Mouse (Mus musculus) midbrain, embryonic 12.5 days (tissue): ENCODE results near the gene Mapkap1. TPM values are rescaled to one million over a fixed set of nuclear protein-coding genes. Genes with fewer than 3 reads are reported as not detected.
A peak's percentile ranks its signal among the peaks of the same experiment; 100 is the strongest.
"Not testable (repeated sequence)": the region's sequence is repeated elsewhere in the genome, so short reads cannot be mapped to it uniquely, and the experiment has no call there.

ENCODE experiments used
- ATAC-seq: fragments of 200-750 bp; cut with Nextera tagmentation; 2 replicates; pipeline ENCODE4 v1.8.0; 2017; ENCODE audit warnings: low read depth, moderate TSS enrichment, moderate library complexity; ENCODE audit not compliant: low FRiP score
- H3K27ac ChIP-seq: fragments of 300-500 bp; sonication (generic); replicated peaks from 2 replicates; pipeline ENCODE4 v1.5.1; 2016; ENCODE audit warnings: mild to moderate bottlenecking
- H3K27me3 ChIP-seq: fragments of 300-500 bp; sonication (generic); 2 replicates; pipeline ENCODE4 v1.6.1; 2016; ENCODE audit warnings: mild to moderate bottlenecking
- H3K36me3 ChIP-seq: fragments of 300-500 bp; sonication (generic); 2 replicates; pipeline ENCODE4 v1.6.1; 2016
- H3K4me1 ChIP-seq: fragments of 300-500 bp; sonication (generic); 2 replicates; pipeline ENCODE4 v1.6.1; 2016
- H3K4me2 ChIP-seq: fragments of 300-500 bp; sonication (generic); replicated peaks from 2 replicates; pipeline ENCODE4 v1.6.1; 2016; ENCODE audit warnings: mild to moderate bottlenecking, moderate library complexity
- H3K4me3 ChIP-seq: fragments of 300-500 bp; sonication (generic); 2 replicates; pipeline ENCODE4 v1.5.1; 2016; ENCODE audit warnings: mild to moderate bottlenecking
- H3K9ac ChIP-seq: fragments of 300-500 bp; sonication (generic); replicated peaks from 2 replicates; pipeline ENCODE4 v1.6.1; 2016; ENCODE audit warnings: mild to moderate bottlenecking, moderate library complexity
- H3K9me3 ChIP-seq: fragments of 300-500 bp; sonication (generic); 2 replicates; pipeline ENCODE4 v1.6.1; 2016; ENCODE audit warnings: mild to moderate bottlenecking
- WGBS: fragments of 180-500 bp; shearing (Covaris S2); methylation state at CpG from one replicate; pipeline ENCODE4 v1.1.7; 2016; 5-methylcytosine and 5-hydroxymethylcytosine counted together
- polyA plus RNA-seq: library from polyadenylated mRNA; unstranded; fragments of >200 nt; fragmentation: Nextera tagmentation; extraction: Ambion mirVana; gene quantifications from 2 replicates; pipeline ENCODE4 v1.2.1, GENCODE M21; 2016

Gene Mapkap1
- polyA plus RNA-seq, 1 experiment from 2014 or later, result 112 TPM

GRCm38 (mm10) chr2:34378930-34379329, 27.6 kb upstream of the Mapkap1 start:
- 86% methylated on average over 2 of the region's 2 CpGs for WGBS
- Histone ChIP-seq H3K4me2 (no peak overlapping the region), H3K4me1 (peaks cover under 1% of the 10 kb centered on the region; the same call in 1 of the 2 replicates), H3K4me3 (no peak overlapping the region), H3K27ac (no peak overlapping the region), H3K9me3 (no peaks in the 10 kb centered on the region), H3K9ac (no peak overlapping the region), H3K27me3 (0 out of 2 replicates have a peak, but pooled peaks cover under 1% of the 10 kb centered on the region), H3K36me3 (no peaks in the 10 kb centered on the region)
- no peak for ATAC-seq

GRCm38 (mm10) chr2:34399535-34399934, 7.0 kb upstream of the Mapkap1 start:
- WGBS, result 58% methylated on average over 4 of the region's 4 CpGs
- Histone ChIP-seq H3K9ac (no peak overlapping the region), H3K27me3 (no peaks in the 10 kb centered on the region), H3K4me3 (no peak overlapping the region), H3K27ac (no peak overlapping the region), H3K4me1 (no peaks in the 10 kb centered on the region), H3K9me3 (no peaks in the 10 kb centered on the region), H3K36me3 (no peaks in the 10 kb centered on the region), H3K4me2 (no peak overlapping the region)
- no peak for ATAC-seq

GRCm38 (mm10) chr2:34407596-34407995, 1.0 kb downstream of the Mapkap1 start:
- H3K4me2 ChIP-seq, result peak overlapping the region; percentile 92
- H3K27ac ChIP-seq, result no peak overlapping the region
- 36% methylated on average over 7 of the region's 7 CpGs for WGBS
- peak overlapping the region; percentile 86 for H3K9ac ChIP-seq
- ATAC-seq, result no peak
- no peaks in the 10 kb centered on the region for H3K27me3 ChIP-seq
- no peaks in the 10 kb centered on the region for H3K9me3 ChIP-seq
- H3K36me3 ChIP-seq, result no peaks in the 10 kb centered on the region
- H3K4me3 ChIP-seq, result peak overlapping the region; percentile 95
- peaks cover 22% of the 10 kb centered on the region for H3K4me1 ChIP-seq

GRCm38 (mm10) chr2:34408341-34408740, 1.8 kb downstream of the Mapkap1 start:
- Histone ChIP-seq H3K27ac (no peak overlapping the region), H3K4me2 (no peak overlapping the region), H3K9me3 (no peaks in the 10 kb centered on the region), H3K4me3 (no peak overlapping the region), H3K27me3 (no peaks in the 10 kb centered on the region), H3K4me1 (peaks cover 22% of the 10 kb centered on the region), H3K9ac (0 out of 2 replicates have a peak overlapping the region, but pooled peaks have one; percentile 31), H3K36me3 (no peaks in the 10 kb centered on the region)
- WGBS, result 94% methylated on average over 10 of the region's 10 CpGs
- no peak for ATAC-seq

GRCm38 (mm10) chr2:34409741-34410340, 3.3 kb downstream of the Mapkap1 start:
- Histone ChIP-seq H3K4me2 (no peak overlapping the region), H3K9ac (no peak overlapping the region), H3K4me3 (no peak overlapping the region), H3K9me3 (no peaks in the 10 kb centered on the region), H3K4me1 (peaks cover 22% of the 10 kb centered on the region), H3K27ac (no peak overlapping the region), H3K27me3 (no peaks in the 10 kb centered on the region), H3K36me3 (no peaks in the 10 kb centered on the region)
- ATAC-seq, result no peak
- WGBS, result 86% methylated on average over 5 of the region's 5 CpGs

GRCm38 (mm10) chr2:34420256-34420655, 13.7 kb downstream of the Mapkap1 start:
- 71% methylated on average over 1 of the region's 1 CpGs for WGBS
- Histone ChIP-seq H3K4me2 (no peak overlapping the region), H3K4me3 (no peak overlapping the region), H3K9ac (no peak overlapping the region), H3K4me1 (peaks cover 3% of the 10 kb centered on the region; the same call in 1 of the 2 replicates), H3K36me3 (0 out of 2 replicates have a peak, but pooled peaks cover 12% of the 10 kb centered on the region), H3K27me3 (no peaks in the 10 kb centered on the region), H3K9me3 (no peaks in the 10 kb centered on the region), H3K27ac (no peak overlapping the region)
- no peak for ATAC-seq

GRCm38 (mm10) chr2:34424186-34424585, 17.6 kb downstream of the Mapkap1 start:
- WGBS, result 97% methylated on average over 3 of the region's 3 CpGs
- Histone ChIP-seq H3K4me2 (no peak overlapping the region), H3K9me3 (no peaks in the 10 kb centered on the region), H3K4me3 (no peak overlapping the region), H3K27ac (no peak overlapping the region), H3K9ac (no peak overlapping the region), H3K27me3 (no peaks in the 10 kb centered on the region), H3K36me3 (0 out of 2 replicates have a peak, but pooled peaks cover 12% of the 10 kb centered on the region), H3K4me1 (peaks cover 3% of the 10 kb centered on the region; the same call in 1 of the 2 replicates)
- no peak for ATAC-seq

- 89% methylated on average over 4 of the region's 4 CpGs for WGBS
- Histone ChIP-seq H3K36me3 (0 out of 2 replicates have a peak, but pooled peaks cover 9% of the 10 kb centered on the region), H3K9ac (no peak overlapping the region), H3K4me1 (peaks cover 3% of the 10 kb centered on the region; the same call in 1 of the 2 replicates), H3K4me3 (no peak overlapping the region), H3K4me2 (no peak overlapping the region), H3K27ac (no peak overlapping the region), H3K9me3 (no peaks in the 10 kb centered on the region), H3K27me3 (no peaks in the 10 kb centered on the region)
- no peak for ATAC-seq
Observed at GRCm38 (mm10) chr2:34425573-34426223, 19.1 kb downstream of the Mapkap1 start.

GRCm38 (mm10) chr2:34430663-34431062, 24.1 kb downstream of the Mapkap1 start:
- Histone ChIP-seq H3K4me1 (no peaks in the 10 kb centered on the region), H3K9ac (no peak overlapping the region), H3K9me3 (no peaks in the 10 kb centered on the region), H3K36me3 (peaks cover 14% of the 10 kb centered on the region; the same call in 1 of the 2 replicates), H3K27ac (no peak overlapping the region), H3K27me3 (no peaks in the 10 kb centered on the region), H3K4me3 (no peak overlapping the region), H3K4me2 (no peak overlapping the region)
- no peak for ATAC-seq
- WGBS, result 97% methylated on average over 8 of the region's 8 CpGs

GRCm38 (mm10) chr2:34431701-34432372, 25.3 kb downstream of the Mapkap1 start:
- Histone ChIP-seq H3K4me2 (no peak overlapping the region), H3K9ac (no peak overlapping the region), H3K36me3 (peaks cover 14% of the 10 kb centered on the region; the same call in 1 of the 2 replicates), H3K4me3 (no peak overlapping the region), H3K9me3 (no peaks in the 10 kb centered on the region), H3K4me1 (no peaks in the 10 kb centered on the region), H3K27me3 (no peaks in the 10 kb centered on the region), H3K27ac (no peak overlapping the region)
- WGBS, result 94% methylated on average over 12 of the region's 12 CpGs
- no peak for ATAC-seq

- H3K4me3 ChIP-seq, H3K27me3 ChIP-seq, H3K9ac ChIP-seq, ATAC-seq, H3K27ac ChIP-seq, H3K9me3 ChIP-seq, H3K4me2 ChIP-seq, H3K4me1 ChIP-seq: not testable (repeated sequence)
- peaks cover 14% of the 10 kb centered on the region; the same call in 1 of the 2 replicates for H3K36me3 ChIP-seq
- 100% methylated on average over 1 of the region's 2 CpGs for WGBS
Observed at GRCm38 (mm10) chr2:34432887-34433286, 26.3 kb downstream of the Mapkap1 start.

GRCm38 (mm10) chr2:34436321-34436720, 29.8 kb downstream of the Mapkap1 start:
- no peaks in the 10 kb centered on the region for H3K4me1 ChIP-seq
- H3K36me3 ChIP-seq, result peaks cover 14% of the 10 kb centered on the region; the same call in 1 of the 2 replicates
- H3K27me3 ChIP-seq, result no peaks in the 10 kb centered on the region
- no peak overlapping the region for H3K9ac ChIP-seq
- no peak for ATAC-seq
- 93% methylated on average over 3 of the region's 3 CpGs for WGBS
- H3K9me3 ChIP-seq, result no peaks in the 10 kb centered on the region
- no peak overlapping the region for H3K4me2 ChIP-seq
- H3K4me3 ChIP-seq, result no peak overlapping the region
- no peak overlapping the region for H3K27ac ChIP-seq
